Mouse (Mus musculus) natural killer cell, adult 2 months (primary cell): ENCODE results near the gene 4930518I15Rik.
A peak's percentile ranks its signal among the peaks of the same experiment; 100 is the strongest.
"Not testable (repeated sequence)": the region's sequence is repeated elsewhere in the genome, so short reads cannot be mapped to it uniquely, and the experiment has no call there.

Experiments
- DNase-seq, 2 experiments: peaks; one replicate each; pipeline ENCODE4 v3.0.0; 2022; ENCODE audit warnings: low spot score in 2 of 2

Gene 4930518I15Rik

DNA sequence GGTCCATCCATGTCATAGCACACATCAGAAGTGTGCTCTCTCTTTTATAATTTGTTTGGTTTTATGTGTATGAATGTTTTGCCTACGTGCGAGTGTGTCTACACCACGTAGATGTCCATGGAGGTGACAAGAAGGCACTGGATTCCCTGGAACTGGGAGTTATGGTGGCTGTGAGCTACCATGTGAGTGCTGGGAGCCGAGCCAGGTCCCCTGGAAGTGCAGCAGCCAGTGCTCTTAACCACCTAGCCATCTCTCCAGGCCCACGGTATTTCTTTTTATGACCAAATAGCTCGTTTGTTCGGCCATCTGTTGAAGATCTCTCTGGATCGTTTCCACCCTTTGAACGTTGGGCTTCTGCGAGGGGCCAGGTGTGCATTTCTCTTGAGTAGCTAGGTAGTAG, 14.4 kb downstream of the 4930518I15Rik start:
- DNase-seq, result no peak

DNA sequence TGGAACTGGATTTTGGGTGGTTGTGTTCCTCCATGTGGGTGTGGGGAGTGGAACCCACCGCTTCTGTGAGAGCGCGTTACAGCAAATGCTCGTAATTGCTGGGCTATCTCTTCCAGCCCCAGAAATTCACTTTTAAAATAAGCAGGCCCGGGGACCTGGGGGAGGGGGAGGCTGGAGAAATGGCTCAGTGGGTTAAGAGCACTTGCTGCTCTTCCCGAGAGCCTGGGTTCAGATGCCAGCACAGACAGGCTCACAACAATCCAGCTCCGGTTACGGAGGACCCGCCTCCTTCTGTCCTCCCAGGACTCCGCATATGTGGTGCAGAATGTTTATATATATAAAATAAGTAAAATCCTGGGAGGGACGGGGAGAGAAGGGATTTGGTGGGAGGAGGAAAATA, 15.0 kb downstream of the 4930518I15Rik start:
- no peak for DNase-seq

GRCm38 (mm10) chr2:156841841-156842706, 15.7 kb downstream of the 4930518I15Rik start:
- DNase-seq, result peak; percentile 34 to 41

DNA sequence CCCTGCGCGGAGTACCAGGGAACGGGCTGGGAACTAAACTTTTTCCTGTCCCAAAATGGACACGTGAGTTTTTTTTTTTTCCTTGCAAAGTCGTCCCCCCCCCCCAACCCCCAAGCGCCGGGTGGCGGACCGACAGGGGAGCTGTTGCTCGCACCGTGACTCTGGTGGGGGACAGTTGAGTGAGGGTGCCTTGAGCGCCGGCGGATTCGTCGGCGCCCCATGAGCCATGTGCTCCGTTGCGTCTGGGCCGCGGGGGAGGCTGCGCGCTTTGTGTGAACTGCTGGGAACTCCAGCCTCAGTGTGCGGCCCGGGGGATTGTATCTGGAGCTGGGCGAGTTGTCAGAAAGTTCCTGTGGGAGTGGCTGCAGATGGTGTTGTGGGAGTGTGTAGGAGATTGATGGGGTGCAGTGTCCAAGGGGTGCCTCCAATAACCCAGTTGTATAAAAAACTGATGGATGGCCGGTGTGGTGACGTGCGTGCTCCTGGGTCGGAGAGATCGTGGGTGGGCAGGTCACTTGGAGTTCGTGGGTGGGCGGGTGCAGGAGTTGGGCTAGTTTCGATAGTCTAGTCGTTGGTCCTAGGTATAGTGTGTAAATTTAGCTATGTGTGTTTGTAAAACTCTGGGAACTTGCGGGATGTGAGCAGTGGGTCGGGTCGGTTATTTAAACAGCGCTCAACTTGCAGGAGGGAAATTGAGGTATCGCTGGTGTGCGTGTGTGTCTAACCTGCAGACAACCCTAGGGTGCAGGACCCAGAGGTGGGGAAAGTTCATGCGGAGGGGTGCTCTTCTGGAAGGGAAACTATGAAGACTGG, 16.5 kb downstream of the 4930518I15Rik start:
- DNase-seq, result peak; percentile 7 to 35

GRCm38 (mm10) chr2:156840301-156841027, 17.3 kb downstream of the 4930518I15Rik start:
- DNase-seq, result peak in 1 of 2 experiments; percentile 20

DNA sequence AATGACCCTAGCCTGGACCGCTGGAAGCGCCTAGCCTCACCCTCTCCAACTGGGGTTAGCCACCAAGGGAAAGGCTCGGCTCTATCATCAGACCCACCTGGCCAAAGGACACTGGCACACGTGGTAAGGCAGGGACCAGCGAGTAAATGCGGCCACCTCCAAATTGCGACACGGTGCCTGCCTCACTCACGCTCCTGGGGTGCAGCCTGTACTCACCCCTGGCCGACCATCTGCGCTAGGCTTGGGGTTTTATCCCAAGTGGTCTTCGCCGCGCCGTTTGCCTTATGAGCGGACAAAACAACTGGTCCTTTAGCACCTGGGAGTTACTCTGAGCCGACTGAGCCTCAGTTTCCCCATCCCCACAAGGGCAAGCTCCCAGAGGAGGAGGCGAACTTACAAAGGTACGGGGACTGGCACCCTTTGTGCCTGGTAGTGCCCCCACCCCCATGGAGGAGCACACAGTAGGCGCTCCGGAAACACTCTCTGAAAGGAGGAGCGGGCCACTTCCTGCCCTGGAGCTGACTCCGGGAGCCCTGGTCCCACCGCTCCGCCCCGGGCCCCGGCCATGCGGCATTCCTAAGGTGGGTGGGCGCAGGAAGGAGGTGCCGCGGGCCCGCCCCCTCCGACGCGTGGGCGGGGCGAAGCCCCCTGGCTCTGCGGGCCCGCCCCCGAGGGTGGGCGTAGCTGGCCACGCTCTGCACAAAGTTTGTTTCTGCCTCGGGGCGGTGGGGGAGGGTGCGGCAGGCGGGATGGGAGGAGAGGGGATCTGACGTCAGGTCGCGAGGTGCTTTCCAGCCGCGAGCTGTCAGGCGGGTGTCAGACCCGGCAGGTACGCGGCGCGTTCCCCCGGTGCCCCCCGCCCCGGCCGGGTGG, 18.2 kb downstream of the 4930518I15Rik start, which contains the start of gene Tgif2:
Gene Tgif2, plus strand, starts transcription at position 689 of the 873 bp plus-strand sequence.
- peak; percentile 72 to 81 for DNase-seq

DNA sequence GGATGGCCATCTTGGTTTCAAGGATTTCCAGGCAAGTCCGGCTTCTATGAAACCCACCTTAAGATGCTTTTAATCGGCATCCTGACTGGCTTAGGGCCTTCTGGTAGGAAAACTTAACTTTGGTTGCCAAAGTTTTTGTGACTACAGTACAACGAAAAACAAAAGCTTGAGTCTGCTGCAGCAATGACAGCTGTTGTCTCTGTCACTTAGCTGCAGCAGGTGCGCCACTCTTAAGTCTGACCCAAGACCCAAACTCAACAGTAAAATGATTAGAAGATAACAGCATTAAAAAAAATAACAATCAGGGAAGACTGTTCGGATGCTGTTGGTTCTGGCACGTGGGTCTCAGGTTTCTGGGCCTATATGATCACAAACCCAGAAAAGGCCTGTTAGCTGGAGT, 18.9 kb downstream of the 4930518I15Rik start:
- no peak for DNase-seq

GRCm38 (mm10) chr2:156834336-156834735, 23.4 kb downstream of the 4930518I15Rik start:
- no peak for DNase-seq

DNA sequence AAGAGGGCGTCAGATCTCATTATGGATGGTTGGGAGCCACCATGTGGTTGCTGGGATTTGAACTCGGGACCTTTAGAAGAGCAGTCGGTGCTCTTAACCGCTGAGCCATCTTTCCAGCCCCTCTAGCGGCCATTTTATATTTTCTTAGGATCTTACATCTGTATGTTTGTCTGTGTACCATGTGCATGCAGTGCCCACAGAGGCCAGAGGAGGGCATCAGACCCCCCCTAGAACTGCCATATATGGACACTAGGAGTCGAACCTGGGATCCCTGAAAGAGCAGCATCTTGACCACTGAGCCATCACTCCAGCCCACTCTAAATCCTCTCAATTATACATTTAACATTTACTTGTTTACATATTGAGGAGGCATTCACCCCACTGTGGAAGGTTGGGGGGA, 32.6 kb downstream of the 4930518I15Rik start:
- not testable (repeated sequence) for DNase-seq

GRCm38 (mm10) chr2:156816116-156816515, 41.6 kb downstream of the 4930518I15Rik start:
- no peak for DNase-seq

DNA sequence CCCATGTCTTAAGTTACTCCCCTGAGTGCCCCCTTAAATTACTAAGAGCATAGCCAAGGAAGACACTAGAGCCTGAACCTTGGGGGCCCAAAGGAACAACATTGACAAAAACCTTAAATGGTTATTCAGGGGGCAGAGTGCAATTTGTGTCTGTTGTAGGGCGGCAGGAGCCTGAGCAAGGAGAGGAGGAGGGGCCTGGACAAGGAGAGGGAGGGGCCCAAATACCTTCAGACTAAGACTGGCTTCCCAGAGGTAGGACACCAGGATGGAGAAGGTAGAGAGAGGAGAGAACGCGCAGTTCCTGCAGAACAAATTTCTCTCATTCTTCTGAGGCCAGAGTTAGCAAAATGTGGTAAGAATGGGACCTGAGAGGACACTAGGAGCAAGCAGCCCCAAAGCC, 42.3 kb downstream of the 4930518I15Rik start:
- no peak for DNase-seq

DNA sequence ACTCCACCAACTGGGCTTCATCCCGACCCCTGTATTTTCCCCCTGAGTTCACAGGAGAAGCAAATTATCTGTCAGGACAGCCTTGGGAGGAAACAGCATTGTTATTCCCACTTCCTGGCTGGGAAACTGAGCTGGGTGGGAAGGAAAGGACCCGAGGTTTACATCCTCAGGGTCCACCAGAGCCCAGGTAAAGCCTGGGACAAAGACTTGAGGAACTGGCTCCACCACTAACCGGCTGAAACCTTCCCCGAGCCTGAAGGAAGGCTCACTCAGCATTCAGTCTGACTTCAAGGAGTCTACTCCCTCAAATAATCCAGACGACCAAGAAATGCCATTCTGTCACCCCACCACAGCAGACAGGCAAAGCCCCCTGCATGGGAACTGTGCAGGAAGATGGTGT, 42.9 kb downstream of the 4930518I15Rik start:
- no peak for DNase-seq

- no peak for DNase-seq
Observed at GRCm38 (mm10) chr2:156814344-156814801, 43.4 kb downstream of the 4930518I15Rik start.

DNA sequence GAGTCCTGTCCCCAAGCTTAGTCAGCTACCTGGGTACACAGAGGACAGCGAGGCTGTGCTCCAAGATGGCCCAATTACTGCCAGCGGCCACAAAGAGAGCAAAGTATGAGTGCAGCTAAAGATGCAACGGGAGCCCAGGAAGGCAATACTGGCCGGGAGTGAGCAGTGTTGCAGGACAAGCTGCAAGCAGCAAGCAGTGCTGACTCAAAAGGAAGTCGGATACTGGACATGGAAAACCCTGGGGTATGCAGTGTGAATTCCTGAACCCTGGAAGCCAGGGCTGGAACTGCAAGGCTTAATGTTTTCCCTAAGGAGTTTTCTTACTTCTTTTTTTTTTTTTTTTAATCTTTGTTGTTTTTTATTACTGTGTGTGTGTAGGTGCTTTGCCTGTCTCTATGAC, 46.2 kb downstream of the 4930518I15Rik start:
- DNase-seq, result no peak

DNA sequence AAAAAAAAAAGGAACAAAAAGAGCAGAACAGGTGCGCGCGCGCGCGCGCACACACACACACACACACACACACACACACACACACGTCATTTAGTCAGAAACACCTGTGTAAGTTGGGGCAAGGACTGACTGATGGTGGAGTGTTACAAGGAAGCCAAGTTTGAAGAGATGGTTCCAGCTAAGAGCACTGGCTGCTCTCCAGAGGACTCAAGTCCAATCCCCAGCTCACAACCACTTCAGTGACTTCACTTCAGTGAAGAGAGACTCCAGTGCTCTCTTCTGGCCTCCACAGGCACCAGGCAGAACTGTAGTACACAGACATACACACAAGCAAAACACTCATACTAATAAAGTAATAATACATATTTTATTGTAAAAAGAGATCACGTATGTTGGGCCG, 47.0 kb downstream of the 4930518I15Rik start:
- DNase-seq, result no peak

DNA sequence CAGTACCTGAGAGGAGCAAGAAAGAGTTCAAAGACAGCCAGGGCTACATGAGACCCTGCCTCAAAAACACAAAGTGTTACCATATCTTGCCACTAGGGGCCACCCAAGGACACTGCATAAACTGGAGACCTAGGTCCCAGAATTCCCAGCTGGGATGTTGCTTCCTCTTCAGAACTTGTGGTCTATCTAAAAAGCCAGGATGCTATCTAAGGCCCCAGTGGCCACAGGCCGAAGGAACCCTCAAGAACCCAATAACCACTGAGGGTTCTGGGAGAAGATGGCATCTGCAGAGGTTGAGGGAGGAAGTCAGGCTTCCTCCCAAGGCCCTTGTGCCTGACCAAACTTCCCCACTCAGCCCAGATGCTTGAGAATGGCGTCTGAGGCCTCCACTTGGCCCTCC, 48.2 kb downstream of the 4930518I15Rik start:
- DNase-seq, result peak; percentile 16 to 41

DNA sequence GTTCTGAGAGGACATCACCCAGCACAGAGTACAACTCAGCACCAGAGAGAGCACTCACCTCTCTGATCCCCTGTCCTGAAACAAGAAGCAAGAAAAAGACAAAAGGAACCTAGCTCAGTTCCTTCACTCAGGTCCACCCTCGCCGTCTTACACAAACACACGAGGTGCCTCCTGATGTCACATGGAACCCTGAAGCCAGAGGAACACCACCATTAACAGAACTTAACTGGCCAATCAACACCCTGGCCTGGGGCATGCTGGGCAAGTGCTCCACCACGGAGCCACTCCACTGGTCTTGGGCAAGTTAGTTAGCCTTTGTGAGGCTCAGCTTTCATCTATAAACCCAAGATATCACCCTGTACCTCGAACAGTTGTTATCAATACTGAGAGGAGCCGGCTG, 50.9 kb downstream of the 4930518I15Rik start:
- DNase-seq, result no peak
